Mouse (Mus musculus): ENCODE results near the gene Eif3c.

Eif3c gene

GRCm38 (mm10) chr7:126566094-126566765 lies at the start of gene Eif3c:
TSS of gene Eif3c (minus strand) at chr7:126566411.
- in situ Hi-C loops (cut with MboI, MseI): loop anchor here (5.0 kb wide), 1 partner anchor 71 kb away; no protein-coding TSS in a partner anchor

- in situ Hi-C loops (cut with MboI, MseI): no loop called here
Measured at GRCm38 (mm10) chr7:126612736-126613135, 46.5 kb upstream of the Eif3c start.

DNA sequence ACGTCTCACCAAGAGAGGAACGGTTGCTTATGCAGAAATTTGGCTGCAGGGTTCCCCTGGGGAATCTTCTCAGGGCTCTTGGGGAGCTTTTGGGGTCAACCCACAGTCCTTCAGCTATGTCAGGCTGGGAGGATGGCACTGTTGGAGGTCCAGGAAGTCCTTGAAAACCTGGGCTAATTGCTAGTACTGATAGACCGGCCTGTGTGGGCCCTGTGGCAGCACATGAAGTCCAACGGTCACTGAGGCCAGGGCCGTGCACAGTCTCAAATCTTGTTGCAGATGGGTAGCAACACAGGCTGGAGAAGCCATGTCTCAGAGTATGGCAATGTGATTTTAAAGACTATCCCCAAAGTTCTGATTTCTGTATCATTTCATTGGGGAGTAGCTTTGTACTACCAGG lies 41.6 kb upstream of the Eif3c start:
- in situ Hi-C loops (cut with MboI, MseI): loop anchor here (10.0 kb wide), 1 partner anchor 293 kb away; no protein-coding TSS in a partner anchor

DNA sequence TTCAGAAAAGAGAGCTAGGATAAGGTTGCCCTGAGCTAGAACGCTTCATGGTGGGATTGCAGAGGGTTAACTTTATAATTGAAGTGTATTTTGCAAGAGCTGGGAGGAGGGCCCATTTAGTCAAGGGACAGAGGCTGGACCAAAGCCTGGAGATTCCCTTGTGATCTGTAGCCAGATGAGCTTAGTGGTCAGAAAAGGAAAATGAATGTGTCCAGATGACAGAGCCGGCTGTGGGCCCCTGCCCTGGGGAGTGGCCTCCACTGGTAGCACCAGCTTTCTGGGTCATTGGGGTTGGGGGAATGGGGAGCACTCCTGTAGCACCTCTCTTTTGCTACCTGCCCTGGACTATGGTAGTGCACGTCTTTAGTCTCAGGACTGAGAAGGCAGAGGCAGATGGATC lies 40.9 kb upstream of the Eif3c start:
- in situ Hi-C loops (cut with MboI, MseI): loop anchor here (10.0 kb wide), 1 partner anchor 292 kb away; no protein-coding TSS in a partner anchor

DNA sequence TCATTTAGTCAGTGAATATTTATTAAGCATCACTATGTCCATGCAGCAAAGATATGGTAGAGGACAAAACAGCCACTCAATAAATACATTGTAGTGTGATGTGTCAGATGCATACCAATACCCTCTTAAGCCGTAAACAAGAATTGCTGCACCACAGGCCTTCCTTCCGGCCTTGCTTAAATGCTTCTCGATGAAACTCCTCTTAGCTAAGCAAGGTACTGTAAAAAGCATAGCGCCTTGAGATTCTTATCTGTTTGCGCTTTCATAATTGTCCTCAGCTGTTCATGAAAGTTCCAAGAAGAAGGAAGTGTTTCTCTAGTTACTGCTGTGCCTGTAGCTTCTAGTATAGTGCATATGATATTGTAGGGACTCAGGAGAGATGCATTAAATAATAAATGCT lies 40.4 kb upstream of the Eif3c start:
- in situ Hi-C loops (cut with MboI, MseI): loop anchor here (10.0 kb wide), 1 partner anchor 292 kb away; no protein-coding TSS in a partner anchor

- in situ Hi-C loops (cut with MboI, MseI): loop anchor here (10.0 kb wide), 1 partner anchor 288 kb away; no protein-coding TSS in a partner anchor
Measured at GRCm38 (mm10) chr7:126602650-126603049, 36.4 kb upstream of the Eif3c start.

DNA sequence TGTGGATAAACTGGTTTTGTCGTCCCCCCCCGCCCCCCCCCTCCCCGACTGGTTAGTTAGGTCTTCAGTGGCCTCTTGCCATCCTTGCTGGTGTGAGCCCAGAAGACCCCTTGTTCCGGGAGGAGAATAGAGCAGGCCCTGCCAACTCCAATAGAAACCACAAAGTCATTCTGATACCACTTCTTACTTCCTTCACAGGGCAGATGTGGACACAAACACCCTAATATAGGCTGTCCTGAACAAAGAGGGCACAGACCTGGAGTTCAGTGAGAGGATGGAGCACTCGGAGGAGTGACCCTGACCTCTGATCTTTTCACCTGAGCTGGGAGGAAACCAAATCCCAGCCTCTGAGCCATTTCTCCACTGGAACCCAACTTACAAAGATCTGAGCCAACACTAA lies 35.7 kb upstream of the Eif3c start:
- in situ Hi-C loops (cut with MboI, MseI): loop anchor here (10.0 kb wide), 1 partner anchor 287 kb away; no protein-coding TSS in a partner anchor

DNA sequence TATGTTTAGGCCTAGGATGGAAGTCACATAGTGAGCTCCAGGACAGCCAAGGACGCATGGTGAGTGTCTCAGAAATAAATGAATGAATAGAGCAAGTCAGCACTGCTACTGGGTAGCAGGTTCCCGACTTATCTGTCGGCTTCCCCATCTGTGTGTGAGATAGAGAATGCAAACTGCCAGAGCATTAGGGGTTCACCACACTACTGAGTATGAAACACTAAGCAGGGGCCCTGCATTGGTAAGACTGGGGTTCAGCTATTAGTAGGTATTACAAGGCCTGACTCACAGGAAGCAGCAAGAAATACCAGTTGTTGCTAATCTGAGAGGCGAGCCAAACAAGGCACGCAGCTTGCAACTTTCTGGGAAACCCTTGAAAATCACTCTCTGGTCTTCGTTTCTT lies 32.7 kb upstream of the Eif3c start:
- in situ Hi-C loops (cut with MboI, MseI): no loop called here

DNA sequence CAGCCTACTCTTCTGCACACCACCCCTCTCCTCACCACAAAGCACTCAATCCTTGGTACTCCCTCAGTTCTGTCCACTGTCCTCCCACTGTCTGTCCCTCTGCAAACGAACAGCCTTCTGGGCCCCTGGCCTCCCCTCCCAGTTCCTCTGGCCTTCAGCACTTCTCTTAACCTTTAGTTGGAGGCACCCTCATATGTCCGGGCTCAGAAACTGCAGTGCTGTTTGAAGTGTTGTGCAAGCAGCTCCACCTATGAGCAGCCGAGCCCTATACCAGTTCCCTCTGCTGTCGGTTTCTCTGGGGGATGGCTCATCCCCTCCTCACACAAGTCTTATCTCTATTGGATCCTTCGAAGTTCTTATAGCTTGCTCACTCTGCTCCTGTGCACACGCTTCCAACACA lies 30.2 kb upstream of the Eif3c start:
- in situ Hi-C loops (cut with MboI, MseI): no loop called here

GRCm38 (mm10) chr7:126595890-126596289 lies 29.7 kb upstream of the Eif3c start:
- in situ Hi-C loops (cut with MboI, MseI): no loop called here

DNA sequence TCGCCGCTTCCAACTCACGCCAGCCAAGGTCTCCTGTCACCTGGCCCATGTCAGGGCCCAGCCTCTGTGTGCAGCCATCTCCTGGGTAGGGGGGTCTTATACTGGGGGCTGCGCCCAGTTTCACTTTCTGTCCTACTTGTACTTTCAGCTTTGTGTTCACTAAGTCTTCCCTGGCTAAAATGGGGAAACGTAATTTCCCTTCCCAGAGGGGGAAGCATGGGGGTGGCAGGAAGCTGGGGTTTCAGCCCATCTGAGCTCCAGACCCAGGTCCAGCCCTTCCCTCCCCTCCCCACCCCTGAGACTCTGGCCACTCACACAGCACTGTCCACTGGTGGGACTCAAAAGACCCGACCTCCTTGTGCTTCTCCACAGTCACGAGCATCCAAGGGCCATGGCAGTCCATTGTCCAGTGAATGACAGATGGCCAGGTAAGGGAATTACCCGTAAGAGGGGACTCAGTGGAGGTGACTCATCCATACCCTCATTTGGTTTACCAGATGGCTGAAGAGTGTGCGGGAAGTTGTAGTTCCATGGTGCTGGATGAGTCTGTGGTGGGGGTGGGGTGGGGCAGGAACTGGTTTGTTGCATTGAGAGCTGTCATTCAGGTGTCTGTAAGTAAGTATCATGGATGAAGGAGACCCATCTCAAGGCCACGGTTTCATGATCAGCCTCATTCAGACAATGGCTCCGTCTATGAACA lies 28.8 kb upstream of the Eif3c start, which contains the start of gene Il27:
Gene Il27, minus strand, starts transcription at position 80 of the 700 bp plus-strand sequence.
- in situ Hi-C loops (cut with MboI, MseI): no loop called here

GRCm38 (mm10) chr7:126587779-126588178 lies 21.6 kb upstream of the Eif3c start:
- in situ Hi-C loops (cut with MboI, MseI): loop anchor here (5.0 kb wide), 1 partner anchor 40 kb away; no protein-coding TSS in a partner anchor

DNA sequence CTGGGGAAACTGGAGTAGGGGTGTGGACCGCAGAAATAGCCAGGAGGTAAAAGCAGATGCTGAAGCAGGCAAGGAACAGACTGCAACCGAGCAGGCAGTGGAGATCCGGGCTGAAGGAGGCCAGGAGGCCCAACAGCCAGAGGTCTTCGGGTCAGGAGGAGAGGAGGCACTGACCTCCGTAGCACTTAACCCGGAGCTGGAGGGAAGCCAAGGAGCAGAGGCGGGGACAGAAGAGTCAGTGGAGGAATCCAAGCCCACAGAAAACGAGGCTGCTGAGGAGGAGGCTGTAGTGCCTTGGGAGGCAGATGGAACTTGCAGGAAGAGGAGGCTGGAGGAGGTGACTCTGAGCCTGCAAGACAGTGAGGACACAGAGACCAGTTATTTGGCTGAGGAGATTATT lies 20.6 kb upstream of the Eif3c start:
- in situ Hi-C loops (cut with MboI, MseI): loop anchor here (5.0 kb wide), 1 partner anchor 40 kb away; no protein-coding TSS in a partner anchor

DNA sequence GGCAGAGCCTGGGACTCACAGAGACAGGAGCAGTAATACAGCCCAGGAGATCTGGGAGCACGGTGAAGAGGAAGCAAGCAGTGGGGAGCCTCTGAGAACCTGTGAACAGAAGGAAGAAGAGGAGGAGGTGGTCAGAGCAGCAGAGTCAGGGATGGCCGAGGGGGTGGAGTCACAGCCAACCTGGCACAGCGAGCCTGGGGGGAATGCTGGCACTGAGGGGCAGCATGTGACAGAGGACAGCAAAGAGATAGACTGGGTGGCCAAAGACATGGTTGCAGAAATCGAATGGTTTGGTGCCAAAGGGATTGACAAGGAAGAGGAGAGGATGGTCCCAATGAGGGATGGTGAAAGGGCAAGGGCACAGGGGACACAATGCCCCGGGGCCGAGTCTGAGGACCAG lies 19.5 kb upstream of the Eif3c start, which contains the start of gene Cln3:
Gene Cln3, minus strand, starts transcription at position 101 of the 400 bp plus-strand sequence.
- in situ Hi-C loops (cut with MboI, MseI): loop anchor here (5.0 kb wide), 1 partner anchor 42 kb away; no protein-coding TSS in a partner anchor

GRCm38 (mm10) chr7:126584506-126584977 lies 18.3 kb upstream of the Eif3c start, which contains the start of gene Apobr:
TSS of gene Apobr (plus strand) at chr7:126584942.
- in situ Hi-C loops (cut with MboI, MseI): no loop called here

- in situ Hi-C loops (cut with MboI, MseI): no loop called here
Measured at GRCm38 (mm10) chr7:126583761-126584160, 17.6 kb upstream of the Eif3c start.

DNA sequence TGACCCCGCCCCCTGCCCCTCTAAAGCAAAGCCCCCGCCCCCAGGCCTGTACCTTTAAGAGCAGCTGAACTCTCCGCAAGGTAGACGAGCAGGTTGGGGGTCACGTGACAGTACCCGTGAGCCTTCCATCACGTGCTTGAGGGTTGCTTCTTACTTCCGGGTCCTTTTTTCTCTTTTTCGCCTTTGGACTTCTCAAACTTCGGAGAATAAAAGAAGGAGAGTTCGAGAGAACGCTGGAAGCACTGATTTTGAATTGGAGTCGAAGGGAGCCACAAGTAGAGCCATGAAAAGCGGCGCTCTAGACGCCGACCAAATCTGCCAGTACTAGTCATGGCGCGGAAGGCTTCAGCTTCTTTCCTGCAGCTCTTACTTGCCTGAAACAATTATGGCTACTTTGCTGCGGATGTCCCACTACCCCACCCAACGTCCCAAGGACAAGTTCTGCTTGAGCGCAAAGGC lies 17.1 kb upstream of the Eif3c start:
- in situ Hi-C loops (cut with MboI, MseI): no loop called here

- in situ Hi-C loops (cut with MboI, MseI): no loop called here
Measured at GRCm38 (mm10) chr7:126582759-126583158, 16.5 kb upstream of the Eif3c start.

GRCm38 (mm10) chr7:126581661-126582060 lies 15.4 kb upstream of the Eif3c start:
- in situ Hi-C loops (cut with MboI, MseI): no loop called here

- in situ Hi-C loops (cut with MboI, MseI): no loop called here
Measured at GRCm38 (mm10) chr7:126579172-126579571, 13.0 kb upstream of the Eif3c start.

DNA sequence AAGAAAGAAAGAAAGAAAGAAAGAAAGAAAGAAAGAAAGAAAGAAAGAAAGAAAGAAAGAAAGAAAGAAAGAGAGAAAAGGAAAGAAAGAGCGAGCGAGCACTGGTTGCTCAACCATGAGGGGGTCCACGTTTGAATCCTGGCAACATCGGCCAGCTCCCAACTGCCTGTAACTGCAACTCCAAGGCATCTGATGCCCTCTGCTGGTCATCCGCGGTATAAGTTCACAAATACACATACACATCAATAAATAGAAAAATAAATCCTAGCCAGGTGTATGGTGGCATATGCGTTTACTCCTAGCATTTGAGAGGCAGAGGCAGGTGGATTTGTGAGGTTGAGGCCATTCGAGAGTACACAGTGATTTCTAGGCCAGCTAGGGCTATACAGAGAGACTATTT lies 10.7 kb upstream of the Eif3c start:
- in situ Hi-C loops (cut with MboI, MseI): no loop called here

GRCm38 (mm10) chr7:126565693-126566092 lies 518 bp downstream of the Eif3c start:
- in situ Hi-C loops (cut with MboI, MseI): loop anchor here (5.0 kb wide), 1 partner anchor 72 kb away; no protein-coding TSS in a partner anchor
